Mouse (Mus musculus) neutrophil, adult 65 days (primary cell): Measurements from ENCODE around the gene Nkx2-4. TPM values are rescaled to one million over a fixed set of nuclear protein-coding genes. Genes with fewer than 3 reads are reported as not detected.

Experiments used
- total RNA-seq: library from RNA; stranded (reverse); gene quantifications from 2 replicates; pipeline ENCODE4 v1.2.4, GENCODE M21; 2023

The Nkx2-4 gene
- total RNA-seq = not detected in 2 replicates

GRCm38 (mm10) chr2:147085072-147085870, at the start of gene Nkx2-4:
Gene Nkx2-4 (minus strand): TSS chr2:147085445.

Other genes with a start within 250 kb of the Nkx2-4 start
- 21.9 and 25.5 TPM in 2 replicates for gene Kiz, start 229.6 kb downstream of the Nkx2-4 start, total RNA-seq
- 62.7 and 87.7 TPM in 2 replicates for gene Xrn2, start 72.4 kb downstream of the Nkx2-4 start, total RNA-seq
- gene Nkx2-2, start 108.8 kb upstream of the Nkx2-4 start, total RNA-seq = not detected in 2 replicates